Mouse (Mus musculus) frontal cortex, postnatal 36 days (tissue): ENCODE results near the gene Ncf1.
A peak's percentile ranks its signal among the peaks of the same experiment; 100 is the strongest.

Experiments
- DNase-seq, 2 experiments: peaks; one replicate each; pipeline ENCODE4 v3.0.0; 2022; ENCODE audit warnings: low spot score in 2 of 2

Ncf1 gene

DNA sequence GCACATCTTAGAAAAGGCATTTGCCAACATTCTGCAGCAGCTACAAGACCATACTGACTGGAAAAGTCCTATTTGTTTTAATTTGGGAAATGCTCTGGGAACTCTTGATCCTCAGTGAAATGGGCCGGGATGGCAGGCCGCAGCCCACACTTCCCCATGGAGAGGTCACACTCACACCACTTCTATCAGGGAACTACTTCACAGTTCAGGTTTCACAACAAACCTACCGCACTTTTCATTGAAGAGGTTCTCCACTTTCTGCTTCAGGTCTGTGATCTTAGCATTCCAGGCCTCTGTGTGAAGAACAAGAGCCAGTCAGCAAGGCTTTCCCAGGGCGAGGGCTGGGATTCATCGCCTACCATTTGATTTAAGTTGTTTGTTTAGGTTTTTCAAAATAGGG is 15.5 kb upstream of the Ncf1 start:
- no peak for DNase-seq

DNA sequence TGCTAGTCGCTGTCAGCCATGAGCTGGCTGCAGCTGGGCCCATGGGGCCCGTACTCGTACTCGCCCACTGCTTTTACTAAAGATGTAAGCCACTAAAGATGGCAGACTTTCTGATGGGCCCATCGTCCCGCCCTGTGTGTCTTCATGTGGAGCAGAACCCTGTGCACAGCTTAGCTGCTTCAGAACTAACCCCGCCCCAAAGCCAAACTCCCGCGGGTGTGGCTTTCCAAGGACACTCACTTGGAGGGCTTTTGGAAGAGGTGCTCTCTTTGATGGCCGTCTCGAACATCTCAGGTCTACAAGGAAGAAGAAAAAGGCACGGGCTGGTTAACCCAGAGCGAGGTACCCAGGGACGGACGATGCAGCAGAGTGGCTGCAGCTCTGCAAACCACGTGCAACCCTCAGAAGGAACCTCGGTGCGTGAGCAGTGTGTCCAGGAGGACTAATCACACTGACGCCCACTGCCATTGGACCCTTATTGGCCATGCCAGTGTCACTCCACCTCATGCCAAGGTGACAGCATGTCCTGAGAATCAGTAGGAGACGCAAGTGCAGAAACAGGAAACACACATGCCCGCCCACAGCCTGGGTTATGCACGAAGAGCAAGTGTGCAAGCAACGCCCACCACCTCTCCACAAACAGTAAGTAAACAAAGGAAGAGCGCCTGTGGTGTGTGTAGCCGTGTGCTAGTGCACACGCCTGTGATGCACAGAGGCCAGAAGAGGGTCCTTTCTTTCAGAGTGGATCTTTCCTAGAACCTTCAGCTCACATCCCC is 14.4 kb upstream of the Ncf1 start:
- no peak for DNase-seq

DNA sequence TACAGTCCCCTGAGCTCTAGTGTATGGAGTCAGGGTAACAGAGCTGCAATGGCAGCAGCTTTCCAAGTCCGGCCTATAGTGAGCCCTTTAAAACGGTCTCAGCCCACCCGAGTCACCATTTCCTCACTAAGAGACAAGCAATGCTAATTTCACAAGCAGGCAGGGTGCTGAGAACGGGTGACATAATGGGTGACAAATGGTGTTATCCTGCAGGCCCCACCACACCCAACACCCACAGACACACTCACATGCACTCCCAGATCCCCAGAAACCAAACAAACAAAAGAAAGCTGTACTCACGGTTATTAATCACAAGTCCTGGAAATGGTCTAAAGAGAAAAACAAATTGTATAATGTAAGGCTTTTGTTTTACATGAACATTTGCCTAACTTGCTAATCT is 12.4 kb upstream of the Ncf1 start:
- no peak for DNase-seq

DNA sequence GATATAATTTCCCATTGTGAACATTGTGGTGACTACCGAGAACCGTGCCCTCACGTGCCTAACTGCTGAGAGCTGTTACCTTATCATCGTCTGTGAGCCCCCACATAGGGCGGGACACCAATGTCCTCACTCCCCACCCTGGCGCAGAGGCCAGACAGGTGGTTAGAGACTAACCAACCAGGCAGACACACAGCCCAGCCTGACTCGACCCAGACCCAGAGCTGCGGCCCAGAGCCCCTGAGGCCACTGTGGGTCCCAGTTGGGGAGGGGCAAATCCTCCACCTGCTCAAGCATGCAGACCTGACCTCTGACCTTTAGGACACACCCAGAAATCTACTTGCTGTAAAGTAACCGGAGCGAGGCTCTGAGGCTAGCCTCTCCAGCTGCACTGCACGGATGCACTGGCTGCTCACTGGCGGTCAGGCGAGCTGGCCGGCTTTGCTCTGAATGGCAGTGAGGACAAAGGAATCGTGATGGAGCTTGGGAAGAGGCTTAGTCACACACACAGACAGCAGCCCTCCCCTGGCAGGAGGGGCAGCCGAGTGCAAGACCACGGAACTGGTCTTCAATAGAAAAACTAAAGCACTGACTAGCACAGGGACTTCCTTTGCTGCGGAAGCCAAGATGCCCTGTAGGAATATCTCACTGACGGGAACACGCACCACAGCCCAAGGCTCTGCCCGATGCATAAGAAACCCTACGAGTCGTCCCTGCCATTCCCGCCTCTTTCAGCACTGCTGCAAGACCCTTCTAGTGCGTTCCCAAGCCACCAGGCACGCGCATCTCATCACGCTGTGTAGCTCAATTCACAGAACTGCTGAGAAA is 8.7 kb upstream of the Ncf1 start:
- no peak for DNase-seq

DNA sequence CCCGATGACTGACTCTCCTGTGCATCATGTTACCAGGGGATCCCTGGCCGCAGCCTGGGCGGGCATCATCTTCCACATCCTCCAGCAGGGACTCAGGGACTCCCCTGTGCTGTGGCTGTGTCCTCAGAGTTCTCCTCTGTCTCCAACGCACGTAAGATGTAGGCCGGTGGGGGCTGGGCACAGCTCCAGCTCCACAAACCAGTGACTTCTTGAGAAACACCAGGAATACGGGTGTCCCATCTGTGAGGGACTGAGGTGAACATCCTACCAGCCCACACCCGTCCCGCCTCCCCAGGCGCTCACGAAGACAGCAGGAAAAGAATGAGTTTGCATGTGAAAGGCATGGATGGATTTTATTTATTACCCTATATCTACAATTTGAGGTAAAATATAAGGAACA is 8.1 kb upstream of the Ncf1 start:
- no peak for DNase-seq

DNA sequence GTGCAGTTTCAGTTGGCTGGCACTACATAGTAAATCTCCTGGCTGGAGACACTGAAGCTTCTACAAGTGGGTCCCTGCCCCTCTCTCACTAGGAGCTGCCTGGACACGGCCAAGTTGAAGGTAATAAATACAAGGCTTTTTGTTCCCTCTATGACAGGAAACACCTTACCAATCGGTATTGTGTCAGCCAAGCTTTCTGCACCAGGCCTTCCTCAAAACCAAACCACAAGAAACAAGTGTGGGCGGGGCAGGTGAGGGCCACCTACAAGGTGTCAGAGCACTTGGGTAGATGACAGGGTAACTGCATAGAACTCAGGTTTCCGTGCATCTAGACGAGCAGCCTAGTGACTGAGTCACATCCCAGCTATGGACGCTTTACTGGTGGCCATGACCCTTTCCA is 7.4 kb upstream of the Ncf1 start:
- DNase-seq: no peak

DNA sequence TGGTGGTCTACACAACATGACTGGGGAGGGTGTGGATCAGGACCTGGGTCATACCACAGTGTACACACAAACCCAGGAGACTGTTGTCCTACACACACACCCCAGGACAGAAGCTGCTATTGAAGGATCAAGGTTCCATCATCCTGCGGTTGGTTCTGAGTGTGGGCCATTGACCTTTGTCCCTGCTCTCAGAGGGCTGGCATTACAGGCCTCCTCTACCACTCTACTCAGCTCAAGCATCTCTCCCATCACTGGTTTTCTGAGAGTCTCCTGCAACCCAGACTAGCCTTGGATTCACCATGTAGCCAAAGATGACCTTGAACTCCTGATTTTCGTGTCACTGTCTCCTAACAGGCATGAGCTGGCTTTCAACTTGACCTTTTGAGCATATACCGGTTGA is 6.8 kb upstream of the Ncf1 start:
- no peak for DNase-seq

DNA sequence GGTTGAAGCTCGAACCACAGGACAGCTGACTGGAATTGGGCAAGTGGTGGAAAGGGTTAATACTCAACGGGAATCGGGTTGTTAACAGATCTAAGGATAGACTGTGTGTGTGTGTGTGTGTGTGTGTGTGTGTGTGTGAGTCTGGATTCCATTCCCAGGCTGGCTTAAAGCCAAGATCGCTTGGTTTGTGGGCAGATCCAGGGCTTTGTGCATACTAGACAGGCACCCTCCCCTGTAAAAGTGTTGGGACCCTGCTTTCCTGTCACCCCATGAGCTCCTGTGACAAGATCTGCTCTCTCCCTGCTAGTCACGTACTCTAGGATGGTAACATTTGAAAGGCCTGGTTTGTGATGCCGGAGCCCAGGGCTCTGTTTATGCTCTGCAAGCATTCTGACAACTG is 5.7 kb upstream of the Ncf1 start:
- peak in 1 of 2 experiments; percentile 60 for DNase-seq

DNA sequence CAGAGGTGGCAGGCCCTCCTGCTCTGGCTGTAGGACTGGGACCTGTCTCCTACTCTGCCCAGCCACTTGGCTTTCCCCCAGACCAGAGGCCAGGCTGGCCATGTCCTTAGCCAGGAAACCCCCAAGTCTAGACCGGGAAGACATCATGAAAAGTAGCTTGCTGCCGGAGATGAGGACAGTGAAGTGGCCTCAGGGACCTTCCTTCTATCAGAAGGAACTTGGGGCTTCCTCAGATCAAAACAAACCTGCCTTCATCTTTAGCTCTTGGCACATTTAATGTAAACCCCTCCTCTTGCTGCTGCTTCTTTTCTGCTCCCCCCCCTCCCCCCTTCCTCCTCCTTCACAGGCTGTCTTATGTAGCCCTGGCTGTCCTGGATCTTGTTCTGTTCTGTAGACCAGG is 4.8 kb upstream of the Ncf1 start:
- DNase-seq: no peak

DNA sequence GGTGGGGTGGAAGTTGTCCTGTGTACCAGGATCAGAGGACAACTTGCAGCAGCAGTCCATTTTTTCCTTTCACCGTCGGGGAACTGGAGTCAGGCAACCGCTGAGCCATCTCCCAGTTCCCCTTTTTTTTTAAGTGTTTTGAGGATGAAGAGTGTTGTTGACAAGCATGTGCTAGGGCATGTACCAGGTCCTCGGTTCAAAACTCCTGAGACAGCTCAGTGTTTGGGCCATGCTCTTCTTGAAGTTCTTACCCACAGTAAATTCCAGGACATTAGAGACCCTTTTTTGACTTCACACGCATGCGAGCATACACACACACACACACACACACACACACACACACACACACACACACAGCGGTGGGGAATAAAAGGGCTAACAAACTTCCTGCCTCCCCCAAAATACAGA is 3.8 kb upstream of the Ncf1 start:
- no peak for DNase-seq

DNA sequence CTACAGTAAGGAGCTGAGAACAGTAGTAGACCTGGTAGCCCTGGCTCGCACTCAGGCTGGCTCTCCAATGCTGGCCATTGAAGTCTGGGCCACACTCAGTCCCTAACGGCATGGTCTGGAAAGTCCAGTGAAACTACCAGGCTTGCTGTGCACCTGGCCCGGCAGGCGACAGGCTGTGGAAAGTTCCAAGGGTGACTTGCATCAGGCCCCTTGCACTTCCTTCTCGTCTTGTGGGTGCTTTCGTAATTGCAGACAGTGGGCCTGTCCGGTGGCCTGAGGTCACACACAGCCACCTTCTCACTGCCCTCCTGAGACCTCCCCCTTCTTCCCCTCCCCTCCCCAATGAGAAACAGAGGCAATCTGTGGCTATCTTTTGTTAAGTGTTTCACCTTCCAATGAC is 3.1 kb upstream of the Ncf1 start:
- DNase-seq: no peak

DNA sequence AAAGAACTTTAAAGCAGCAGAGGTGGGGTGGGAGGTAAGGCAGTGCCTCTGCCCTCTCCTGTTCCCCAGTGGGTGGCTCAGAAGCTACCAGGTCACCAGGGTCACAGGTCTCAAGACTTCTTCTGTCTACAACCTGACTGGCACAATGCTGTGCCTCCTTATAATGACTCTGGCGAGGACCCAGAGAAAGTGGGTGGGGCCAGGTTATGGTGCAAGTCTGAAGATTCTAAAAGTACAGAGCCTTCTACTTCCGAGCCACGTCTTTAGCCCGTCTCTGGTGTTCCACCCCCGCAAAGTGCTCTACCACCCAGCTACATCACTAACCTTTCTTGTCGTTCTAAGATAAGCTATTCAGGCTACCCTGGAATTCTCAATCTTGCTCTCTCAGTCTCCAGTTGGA is 2.7 kb upstream of the Ncf1 start:
- no peak for DNase-seq

DNA sequence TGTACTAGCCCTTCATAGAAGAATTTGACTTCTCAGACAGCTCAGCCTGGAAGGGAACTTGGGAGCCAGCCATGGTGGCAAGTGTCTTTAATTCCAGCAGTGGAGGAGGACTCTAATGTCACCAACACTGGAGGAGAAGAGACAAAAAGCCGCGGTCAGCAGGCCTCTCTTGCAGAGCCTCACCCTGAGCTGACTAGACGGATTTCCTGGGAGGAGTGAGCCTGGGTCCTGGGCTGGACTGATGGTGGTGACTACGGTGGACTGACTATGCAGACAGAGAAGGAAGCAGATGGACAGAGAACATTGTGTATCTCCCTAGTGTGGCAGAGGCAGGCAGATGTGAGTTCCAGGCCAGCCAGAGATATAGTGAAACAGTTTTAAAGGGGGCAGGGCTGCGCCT is 2.0 kb upstream of the Ncf1 start:
- DNase-seq: no peak

DNA sequence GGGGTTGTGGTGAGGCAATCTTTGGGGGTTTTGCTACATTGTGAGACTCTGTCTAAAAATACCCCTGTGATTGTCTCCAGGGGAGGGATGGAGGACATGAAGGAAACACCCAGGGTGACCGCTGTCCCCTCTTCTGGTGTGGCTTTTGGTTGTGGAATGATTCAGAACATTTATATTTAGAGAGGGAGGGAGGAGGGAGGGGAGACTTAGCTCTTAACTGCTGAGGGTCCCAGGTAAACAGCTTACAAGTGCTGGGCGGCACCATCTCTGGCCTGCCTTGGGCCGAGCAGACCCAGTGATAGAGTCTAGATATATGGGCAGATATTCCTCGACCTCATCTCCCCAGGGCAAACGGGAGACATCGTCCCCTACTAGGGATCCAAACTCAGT is 1.2 kb downstream of the Ncf1 start:
- DNase-seq: no peak

DNA sequence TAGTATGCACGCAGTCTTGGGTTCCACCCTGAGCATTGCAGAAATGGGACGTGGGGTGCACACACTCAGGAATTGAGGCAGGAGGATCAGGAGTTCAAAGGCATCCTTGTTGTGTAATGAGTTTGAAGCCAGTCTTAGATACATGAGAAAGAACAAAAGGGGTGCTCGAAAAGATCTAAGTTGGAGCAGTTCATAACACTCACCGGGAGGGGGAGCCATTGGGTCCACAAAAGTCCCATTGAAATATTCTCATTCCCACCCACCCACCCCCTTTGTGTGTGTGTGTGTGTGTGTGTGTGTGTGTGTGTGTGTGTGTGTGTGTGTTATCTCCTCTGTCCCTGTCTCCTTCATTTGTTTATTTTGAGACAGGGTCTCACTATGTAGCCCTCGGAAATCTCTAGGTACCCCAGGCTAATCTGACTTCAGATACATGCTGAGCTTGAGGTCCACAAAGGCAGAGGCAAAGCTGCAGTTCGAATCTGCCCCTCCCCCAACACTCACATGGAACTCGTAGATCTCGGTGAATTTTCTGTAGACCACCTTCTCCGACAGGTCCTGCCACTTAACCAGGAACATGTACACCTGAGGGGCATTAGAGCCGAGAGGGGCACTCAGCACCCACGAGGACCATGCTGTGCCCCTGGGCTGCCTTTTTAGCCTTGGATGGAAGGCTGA is 1.7 kb downstream of the Ncf1 start:
- DNase-seq: no peak

DNA sequence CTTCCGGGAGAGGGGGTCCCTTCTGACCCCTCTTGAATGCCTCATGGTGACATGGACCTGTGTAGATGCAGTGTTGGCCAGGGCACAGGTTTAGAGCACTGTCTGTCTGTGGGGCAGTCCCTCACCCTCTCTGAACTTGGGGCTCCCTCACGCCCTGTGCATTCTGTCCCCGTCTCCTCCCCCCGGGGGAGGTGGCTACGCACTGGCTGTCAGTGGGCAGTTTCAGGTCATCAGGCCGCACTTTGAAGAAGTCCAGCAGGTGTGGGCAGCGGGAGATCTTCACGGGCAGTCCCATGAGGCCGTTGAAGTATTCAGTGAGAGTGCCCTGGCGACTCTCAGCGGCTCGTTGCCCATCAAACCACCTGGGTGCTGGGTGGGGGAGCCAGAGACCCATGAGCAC is 2.5 kb downstream of the Ncf1 start:
- DNase-seq: no peak

DNA sequence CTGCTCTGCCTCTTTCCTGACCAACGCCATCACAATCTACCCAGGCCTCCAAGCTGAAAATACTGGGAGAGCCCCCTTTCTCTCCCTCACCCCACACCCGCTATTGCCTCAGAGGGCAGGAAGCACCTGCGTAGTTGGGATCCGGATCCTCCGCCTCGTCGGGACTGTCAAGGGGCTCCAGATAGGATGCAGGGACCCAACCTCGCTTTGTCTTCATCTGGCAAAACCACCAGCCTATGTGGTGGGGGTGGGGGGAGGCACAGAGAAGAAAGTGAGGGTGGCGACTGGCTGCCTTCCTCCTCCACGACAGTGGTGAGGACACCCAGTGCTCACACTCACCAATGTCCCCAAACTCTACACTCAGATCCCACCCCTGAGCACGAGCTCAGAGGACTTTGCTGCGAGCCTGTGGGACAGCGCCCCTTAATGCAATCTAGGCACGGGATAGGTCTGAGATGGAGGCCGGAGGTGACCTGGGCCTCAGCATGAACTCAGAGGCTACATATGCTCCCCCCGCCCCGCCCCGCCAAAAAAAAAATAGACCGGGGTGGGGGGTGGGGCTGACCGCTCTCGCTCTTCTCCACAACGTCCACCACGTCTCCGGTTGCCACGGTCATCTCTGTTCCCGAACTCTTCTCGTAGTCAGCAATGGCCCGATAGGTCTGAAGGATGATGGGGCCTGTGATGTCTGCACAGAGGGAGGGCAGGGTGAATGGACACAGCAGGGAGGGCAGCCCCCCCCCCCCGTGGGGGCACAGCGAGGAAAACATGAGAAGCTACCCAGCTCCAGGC is 4.1 kb downstream of the Ncf1 start:
- no peak for DNase-seq

DNA sequence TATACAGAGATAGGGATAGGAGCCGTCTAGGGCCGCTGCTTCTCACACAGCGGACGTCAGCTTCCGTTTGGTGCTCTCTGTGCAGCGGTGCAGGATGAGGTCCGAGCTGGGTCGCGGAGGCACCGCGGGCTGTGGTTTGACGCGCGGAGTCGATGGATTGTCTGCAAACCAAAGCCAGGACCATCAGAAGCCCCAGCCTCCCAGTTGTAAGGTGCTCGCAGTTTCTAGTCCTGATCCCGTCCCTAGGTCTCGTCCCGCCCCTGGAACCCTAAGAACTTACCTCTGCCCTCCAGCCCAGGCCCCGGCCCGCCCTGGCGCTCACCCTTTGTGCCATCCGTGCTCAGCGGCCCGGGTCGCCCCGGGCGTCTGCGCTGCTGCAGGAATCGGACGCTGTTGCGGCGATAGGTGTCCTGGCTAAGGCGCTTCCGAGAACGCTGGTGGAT is 7.7 kb downstream of the Ncf1 start:
- DNase-seq: no peak

DNA sequence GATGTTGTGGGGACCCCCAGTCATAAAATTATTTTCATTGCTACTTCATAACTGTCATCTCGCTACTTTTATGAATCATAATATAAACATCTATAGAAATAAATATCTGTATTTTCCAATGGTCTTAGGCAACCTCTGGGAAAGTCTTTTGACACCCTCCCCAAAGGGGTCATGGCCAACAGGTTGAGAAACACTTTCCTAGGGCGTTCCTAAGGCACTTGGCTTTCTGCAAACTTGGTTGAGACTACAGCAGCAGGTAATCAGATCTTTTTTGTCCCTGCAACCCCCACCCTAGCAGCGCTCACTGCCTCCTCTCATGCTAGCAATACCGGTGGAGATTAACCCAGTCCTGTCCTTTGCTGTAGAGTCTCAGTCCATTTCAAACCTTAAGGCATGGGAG is 8.1 kb downstream of the Ncf1 start:
- no peak for DNase-seq

DNA sequence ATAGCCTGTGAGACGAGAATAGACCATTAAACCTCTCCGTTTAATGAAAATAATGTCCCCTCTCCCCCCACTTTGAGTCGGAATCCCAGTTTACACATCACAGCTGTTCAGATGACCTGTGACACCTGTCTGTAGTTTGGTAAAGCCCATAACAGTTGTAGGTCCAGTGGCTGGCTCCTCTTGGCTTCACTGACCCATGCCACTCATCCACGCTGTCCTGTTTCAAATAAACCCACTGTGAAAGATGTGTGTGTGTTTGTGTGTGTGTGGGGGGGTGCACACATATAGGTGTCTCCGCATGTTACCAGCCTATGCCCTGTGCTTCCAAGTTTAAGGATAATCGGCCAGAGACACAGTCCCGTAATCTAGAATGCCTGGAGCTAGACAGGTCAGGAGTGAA is 11.5 kb downstream of the Ncf1 start:
- no peak for DNase-seq

DNA sequence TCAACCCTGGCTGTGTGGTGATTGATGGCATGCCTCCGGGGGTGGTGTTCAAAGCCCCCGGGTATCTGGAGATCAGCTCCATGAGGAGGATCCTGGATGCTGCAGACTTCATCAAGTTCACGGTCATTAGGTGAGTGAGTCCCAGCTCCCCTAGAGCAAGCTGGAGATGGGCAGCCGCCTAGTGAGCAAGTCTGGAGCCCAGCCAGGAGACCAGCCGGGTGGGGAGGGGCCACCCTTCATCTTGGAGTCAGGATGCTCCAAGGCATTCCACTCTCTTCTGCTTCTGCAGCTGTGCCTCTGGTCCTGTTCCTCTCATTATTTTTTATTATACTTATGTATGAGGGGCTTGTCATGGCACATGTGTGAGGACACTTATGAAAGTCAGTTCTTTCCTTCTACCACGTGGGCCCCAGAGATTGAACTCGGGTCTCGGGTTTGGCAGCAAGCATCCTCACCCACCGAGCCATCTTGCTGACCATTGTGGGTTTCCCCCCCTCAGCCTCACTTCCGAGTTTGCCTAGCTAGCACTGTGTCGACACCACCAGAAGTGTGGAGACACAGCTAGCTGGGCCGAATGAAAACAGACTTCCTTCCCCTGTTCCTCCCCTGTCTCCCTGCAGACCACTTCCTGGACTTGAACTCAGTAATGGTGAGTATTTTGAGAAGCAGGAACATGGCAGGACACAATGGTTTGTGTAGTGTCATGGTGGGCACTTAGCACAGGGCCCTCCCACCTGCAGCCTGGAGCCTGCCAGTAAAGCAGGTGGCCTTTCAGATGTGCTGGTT is 15.2 kb downstream of the Ncf1 start:
- no peak for DNase-seq
